Mouse (Mus musculus) intestine, postnatal 0 days (tissue): ENCODE measurements around the gene Ttn. TPM values are rescaled to one million over a fixed set of nuclear protein-coding genes. Genes with fewer than 3 reads are reported as not detected.

Experiments used
- ATAC-seq: fragments of 200-750 bp; cut with Nextera tagmentation; 2 replicates; pipeline ENCODE4 v1.8.0; 2017; ENCODE audit warnings: mild to moderate bottlenecking, moderate TSS enrichment, moderate library complexity
- H3K27ac ChIP-seq: fragments of 300-500 bp; sonication (generic); 2 replicates; pipeline ENCODE4 v1.5.1; 2014; ENCODE audit warnings: mild to moderate bottlenecking, low read depth, low read length, moderate library complexity
- H3K27me3 ChIP-seq: fragments of 300-500 bp; sonication (generic); replicated peaks from 2 replicates; pipeline ENCODE4 v1.6.1; 2014; ENCODE audit warnings: low read length, mixed read lengths; ENCODE audit not compliant: control insufficient read depth, insufficient read depth
- H3K36me3 ChIP-seq: fragments of 300-500 bp; sonication (generic); 2 replicates; pipeline ENCODE4 v1.6.1; 2014; ENCODE audit warnings: mild to moderate bottlenecking, moderate library complexity; ENCODE audit not compliant: control insufficient read depth, insufficient read depth
- H3K4me1 ChIP-seq: fragments of 300-500 bp; sonication (generic); replicated peaks from 2 replicates; pipeline ENCODE4 v1.6.1; 2014; ENCODE audit warnings: antibody characterized with exemption, low read length, mixed read lengths; ENCODE audit not compliant: control insufficient read depth, insufficient read depth
- H3K4me2 ChIP-seq: fragments of 300-500 bp; sonication (generic); replicated peaks from 2 replicates; pipeline ENCODE4 v1.6.1; 2014; ENCODE audit warnings: low read depth, mild to moderate bottlenecking, moderate library complexity
- H3K4me3 ChIP-seq: fragments of 300-500 bp; sonication (generic); 2 replicates; pipeline ENCODE4 v1.5.1; 2014; ENCODE audit warnings: low read depth, low read length
- H3K9ac ChIP-seq: fragments of 300-500 bp; sonication (generic); 2 replicates; pipeline ENCODE4 v1.6.1; 2014; ENCODE audit warnings: mild to moderate bottlenecking, low read depth, low read length
- H3K9me3 ChIP-seq: fragments of 300-500 bp; sonication (generic); 2 replicates; pipeline ENCODE4 v1.6.1; 2016; ENCODE audit warnings: mixed run types; ENCODE audit not compliant: control insufficient read depth
- CTCF ChIP-seq: sonication (generic); IDR thresholded peaks from 2 replicates; pipeline ENCODE4 v1.5.1; 2016; ENCODE audit warnings: low read depth, mild to moderate bottlenecking, control low read depth, antibody characterized with exemption, moderate library complexity
- WGBS: fragments of 180-500 bp; shearing (Covaris S2); extraction: QIAGEN DNeasy Blood & Tissue Kit; methylation state at CpG from one replicate; pipeline ENCODE4 v1.1.7; 2014; 5-methylcytosine and 5-hydroxymethylcytosine counted together
- polyA plus RNA-seq: library from polyadenylated mRNA; unstranded; fragments of >200 nt; fragmentation: Nextera tagmentation; extraction: Ambion mirVana; gene quantifications from 2 replicates; pipeline ENCODE4 v1.2.1, GENCODE M21; 2015

The Ttn gene
- polyA plus RNA-seq, 1 experiment from 2014 or later: 0.01 TPM

DNA sequence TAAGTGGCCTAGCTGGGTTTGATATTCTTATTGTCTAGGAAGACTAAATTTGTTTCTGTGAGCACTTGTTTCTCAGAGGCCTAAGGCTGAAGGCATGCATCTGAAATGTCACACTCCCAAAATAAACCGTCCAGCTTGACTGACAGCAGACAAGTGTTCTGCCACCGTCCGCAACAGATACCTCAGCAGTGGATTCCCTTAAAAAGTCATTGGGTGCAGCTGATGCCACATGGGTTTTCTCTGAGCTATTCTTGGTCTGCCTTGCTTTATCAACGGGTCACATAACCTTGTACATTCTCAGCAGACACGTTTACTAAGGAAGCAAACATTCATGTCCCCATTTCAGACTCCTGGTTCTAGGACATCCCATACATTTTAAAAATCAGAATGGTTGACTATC lies 630 bp downstream of the Ttn start:
- no peak for TF ChIP-seq CTCF
- 66% methylated on average over 5 of the region's 5 CpGs for WGBS
- Histone ChIP-seq H3K9me3 (no peaks in the 10 kb centered on the region), H3K27ac (no peak overlapping the region), H3K27me3 (no peaks in the 10 kb centered on the region), H3K9ac (no peak overlapping the region), H3K4me2 (no peak overlapping the region), H3K4me3 (no peak overlapping the region), H3K36me3 (no peaks in the 10 kb centered on the region), H3K4me1 (no peaks in the 10 kb centered on the region)
- no peak for ATAC-seq

DNA sequence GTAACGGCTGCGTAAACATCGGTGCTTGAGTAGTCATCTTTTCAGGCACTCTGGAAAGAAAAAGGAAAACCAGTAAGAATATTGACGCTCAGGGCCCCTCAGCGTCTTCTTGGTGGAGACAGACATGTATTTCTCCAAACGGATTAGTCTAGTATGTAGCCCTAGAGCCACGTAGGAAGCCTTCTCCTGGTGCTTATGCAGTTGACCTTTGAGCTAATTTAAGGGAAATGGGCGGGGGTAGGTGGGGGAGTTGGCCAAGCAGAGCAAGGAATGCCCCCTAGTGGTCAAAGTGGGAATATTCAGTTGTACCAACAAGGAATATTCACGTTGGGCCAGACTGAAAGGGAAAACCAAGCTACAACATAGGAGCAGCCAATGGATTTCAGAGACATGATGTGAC lies 2.2 kb downstream of the Ttn start:
- no peak overlapping the region for H3K27ac ChIP-seq
- peak overlapping the region; percentile 35; the same call in 1 of the 2 replicates for H3K4me2 ChIP-seq
- no peak overlapping the region for H3K4me3 ChIP-seq
- no peaks in the 10 kb centered on the region for H3K36me3 ChIP-seq
- peak; percentile 81 for TF ChIP-seq CTCF
- H3K9me3 ChIP-seq: no peaks in the 10 kb centered on the region
- 53% methylated on average over 9 of the region's 9 CpGs for WGBS
- ATAC-seq: peak; percentile 73
- no peaks in the 10 kb centered on the region for H3K27me3 ChIP-seq
- H3K9ac ChIP-seq: no peak overlapping the region
- H3K4me1 ChIP-seq: no peaks in the 10 kb centered on the region

DNA sequence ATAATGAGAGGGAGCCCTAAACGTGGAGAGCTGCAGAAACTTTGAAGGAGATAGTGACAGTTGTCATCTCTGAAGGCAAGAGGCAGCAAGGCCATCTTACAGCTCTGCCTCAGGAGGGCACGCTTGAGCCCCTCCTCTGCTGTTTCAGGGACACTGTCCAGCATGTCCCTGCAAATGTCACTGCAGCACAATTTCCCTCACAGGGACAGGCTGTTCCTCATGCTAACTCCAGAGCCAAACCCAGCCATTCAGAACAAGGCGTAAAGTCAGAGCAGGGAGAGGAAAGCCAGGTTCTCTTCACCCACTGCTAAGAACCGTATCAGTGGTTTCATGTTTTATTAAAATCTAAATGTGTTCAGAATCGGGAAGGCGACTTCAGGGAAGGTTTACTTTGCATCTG lies 4.7 kb downstream of the Ttn start:
- no peak overlapping the region for H3K27ac ChIP-seq
- H3K4me3 ChIP-seq: no peak overlapping the region
- H3K9ac ChIP-seq: no peak overlapping the region
- no peak for ATAC-seq
- H3K4me1 ChIP-seq: no peaks in the 10 kb centered on the region
- H3K4me2 ChIP-seq: no peak overlapping the region
- no peak for TF ChIP-seq CTCF
- H3K27me3 ChIP-seq: no peaks in the 10 kb centered on the region
- H3K9me3 ChIP-seq: no peaks in the 10 kb centered on the region
- 74% methylated on average over 6 of the region's 6 CpGs for WGBS
- H3K36me3 ChIP-seq: no peaks in the 10 kb centered on the region

DNA sequence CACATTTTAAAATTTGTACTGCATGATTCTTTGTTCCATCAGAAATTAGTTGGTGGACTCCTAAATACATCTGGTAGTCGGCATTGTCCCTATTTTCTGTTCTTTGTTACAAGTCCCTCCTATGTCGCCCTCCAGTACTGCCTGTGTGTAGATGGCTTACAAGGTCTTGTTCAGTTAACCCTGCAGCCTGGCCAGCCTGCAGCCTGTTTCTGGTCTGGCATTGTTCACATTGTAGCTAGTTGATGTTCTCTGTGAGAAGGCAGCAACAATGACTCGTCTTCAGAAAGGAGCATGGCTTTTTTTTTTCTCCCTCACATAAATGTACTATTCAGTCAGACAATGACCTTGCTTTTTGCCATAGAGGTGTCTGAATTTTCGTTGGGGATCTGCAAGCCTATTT lies 10.3 kb downstream of the Ttn start:
- Histone ChIP-seq H3K4me1 (no peaks in the 10 kb centered on the region), H3K36me3 (no peaks in the 10 kb centered on the region), H3K9me3 (no peaks in the 10 kb centered on the region), H3K27ac (no peak overlapping the region), H3K9ac (no peak overlapping the region), H3K27me3 (no peaks in the 10 kb centered on the region), H3K4me3 (no peak overlapping the region), H3K4me2 (no peak overlapping the region)
- ATAC-seq: no peak
- WGBS: 63% methylated on average over 4 of the region's 4 CpGs
- TF ChIP-seq CTCF: no peak

DNA sequence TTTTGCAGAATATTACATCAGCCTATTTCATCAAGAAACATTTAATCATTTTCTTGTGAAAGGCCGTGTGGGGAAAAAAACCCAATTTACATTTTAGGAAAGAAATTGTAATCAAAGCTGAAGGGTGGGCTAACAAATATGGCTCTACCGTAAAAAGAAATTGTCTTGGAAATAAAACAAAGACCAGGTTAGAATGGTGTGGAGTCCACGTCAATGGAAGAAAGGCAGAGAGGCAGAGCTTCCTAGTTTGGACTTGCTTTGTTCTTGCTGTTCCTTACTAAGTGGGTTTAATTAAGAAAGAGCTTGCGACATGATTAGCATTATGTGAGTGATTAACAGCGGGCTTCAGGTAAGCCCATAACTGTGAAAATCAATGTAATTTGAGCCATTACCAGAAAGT lies 11.3 kb downstream of the Ttn start:
- ATAC-seq: no peak
- no peaks in the 10 kb centered on the region for H3K4me1 ChIP-seq
- no peak overlapping the region for H3K27ac ChIP-seq
- no peak overlapping the region for H3K4me3 ChIP-seq
- H3K27me3 ChIP-seq: no peaks in the 10 kb centered on the region
- H3K9me3 ChIP-seq: no peaks in the 10 kb centered on the region
- TF ChIP-seq CTCF: no peak
- H3K4me2 ChIP-seq: no peak overlapping the region
- WGBS: 67% methylated on average over 5 of the region's 5 CpGs
- H3K9ac ChIP-seq: no peak overlapping the region
- no peaks in the 10 kb centered on the region for H3K36me3 ChIP-seq

DNA sequence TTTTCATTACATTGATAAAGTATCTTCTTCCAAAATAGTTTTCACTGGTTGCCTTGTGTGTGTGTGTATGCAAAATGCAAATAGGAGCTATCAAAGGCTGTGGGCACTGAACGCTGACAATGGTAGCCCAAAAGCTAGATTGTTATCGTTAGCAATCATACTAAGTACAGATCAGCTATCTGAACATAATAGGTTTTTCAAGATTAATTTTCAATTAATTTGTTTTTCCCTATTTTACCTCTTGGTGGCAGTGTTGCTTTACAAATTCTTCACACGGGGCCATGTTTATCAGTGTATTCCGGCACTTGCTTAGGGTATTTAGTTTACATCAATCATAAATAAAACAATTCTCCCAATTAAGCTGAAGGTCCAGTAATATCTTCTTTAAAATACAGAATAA lies 11.7 kb downstream of the Ttn start:
- H3K4me2 ChIP-seq: no peak overlapping the region
- 13% methylated on average over 4 of the region's 4 CpGs for WGBS
- H3K4me3 ChIP-seq: no peak overlapping the region
- no peaks in the 10 kb centered on the region for H3K27me3 ChIP-seq
- no peaks in the 10 kb centered on the region for H3K36me3 ChIP-seq
- H3K27ac ChIP-seq: no peak overlapping the region
- H3K9ac ChIP-seq: no peak overlapping the region
- ATAC-seq: no peak
- no peaks in the 10 kb centered on the region for H3K9me3 ChIP-seq
- peak; percentile 66 for TF ChIP-seq CTCF
- no peaks in the 10 kb centered on the region for H3K4me1 ChIP-seq

DNA sequence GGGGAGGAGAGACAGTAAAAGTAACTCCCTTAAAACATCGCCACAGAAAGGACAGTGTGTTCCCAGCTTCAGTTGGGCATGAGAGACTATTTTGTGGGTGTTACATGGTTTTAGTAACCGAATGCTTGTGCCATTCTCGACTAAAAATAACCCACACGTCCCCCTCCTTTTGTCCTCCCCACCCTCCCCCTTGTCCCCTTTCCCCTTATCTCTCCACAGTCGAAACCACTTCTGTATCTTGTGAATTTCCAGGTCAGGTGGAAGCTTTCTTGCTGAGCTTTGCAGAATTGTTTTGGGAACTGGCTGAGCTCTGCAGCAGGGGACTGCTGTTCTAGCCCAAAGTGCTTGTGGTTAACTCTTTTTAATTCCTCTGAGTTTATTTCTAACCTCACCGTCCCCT lies 12.1 kb downstream of the Ttn start:
- H3K9me3 ChIP-seq: no peaks in the 10 kb centered on the region
- no peak overlapping the region for H3K27ac ChIP-seq
- no peak for ATAC-seq
- H3K27me3 ChIP-seq: no peaks in the 10 kb centered on the region
- no peak for TF ChIP-seq CTCF
- H3K9ac ChIP-seq: no peak overlapping the region
- no peaks in the 10 kb centered on the region for H3K36me3 ChIP-seq
- H3K4me3 ChIP-seq: no peak overlapping the region
- H3K4me1 ChIP-seq: no peaks in the 10 kb centered on the region
- 59% methylated on average over 6 of the region's 6 CpGs for WGBS
- no peak overlapping the region for H3K4me2 ChIP-seq
